Mouse (Mus musculus) gastrocnemius, postnatal 10 days (tissue): ENCODE measurements around the gene Kcnh1. TPM values are rescaled to one million over a fixed set of nuclear protein-coding genes. Genes with fewer than 3 reads are reported as not detected.
A peak's percentile ranks its signal among the peaks of the same experiment; 100 is the strongest.

Source experiments
- DNase-seq: peaks from one replicate; pipeline ENCODE4 v3.0.0; 2021; ENCODE audit warnings: mixed read lengths
- long read RNA-seq, 2 experiments: library from polyadenylated mRNA; stranded (forward); transcript quantifications; one replicate each; pipeline ENCODE4 v2.0.0; 2021
- total RNA-seq, 2 experiments: library from RNA; stranded (reverse); gene quantifications; 2 replicates each; pipeline ENCODE4 v1.2.3; 2021

Kcnh1 gene
- total RNA-seq, result under 1 TPM; 0.11 to 0.14 TPM
- long read RNA-seq, experiment 1, result 0 reads
- long read RNA-seq, experiment 2, result 0 reads

GRCm38 (mm10) chr1:192190508-192191321, at the start of gene Kcnh1:
Gene Kcnh1, plus strand, starts transcription at chr1:192190774.
- peak; percentile 90 for DNase-seq

- DNase-seq, result no peak
Measured at GRCm38 (mm10) chr1:192151179-192151578, 39.4 kb upstream of the Kcnh1 start.

- no peak for DNase-seq
Measured at GRCm38 (mm10) chr1:192171477-192171876, 19.1 kb upstream of the Kcnh1 start.

- no peak for DNase-seq
Measured at GRCm38 (mm10) chr1:192179877-192180276, 10.7 kb upstream of the Kcnh1 start.

GRCm38 (mm10) chr1:192181696-192182257, 8.8 kb upstream of the Kcnh1 start:
- no peak for DNase-seq

- DNase-seq, result no peak
Measured at GRCm38 (mm10) chr1:192189056-192189455, 1.5 kb upstream of the Kcnh1 start.

GRCm38 (mm10) chr1:192189771-192190170, 803 bp upstream of the Kcnh1 start:
- no peak for DNase-seq

- no peak for DNase-seq
Measured at GRCm38 (mm10) chr1:192191322-192191639, 707 bp downstream of the Kcnh1 start.

GRCm38 (mm10) chr1:192191859-192192258, 1.3 kb downstream of the Kcnh1 start:
- no peak for DNase-seq

GRCm38 (mm10) chr1:192192710-192193109, 2.1 kb downstream of the Kcnh1 start:
- no peak for DNase-seq

GRCm38 (mm10) chr1:192193656-192194055, 3.1 kb downstream of the Kcnh1 start:
- DNase-seq, result no peak

GRCm38 (mm10) chr1:192197495-192197894, 6.9 kb downstream of the Kcnh1 start:
- DNase-seq, result no peak

GRCm38 (mm10) chr1:192202936-192203335, 12.4 kb downstream of the Kcnh1 start:
- no peak for DNase-seq

GRCm38 (mm10) chr1:192207956-192208355, 17.4 kb downstream of the Kcnh1 start:
- DNase-seq, result no peak

GRCm38 (mm10) chr1:192212448-192212847, 21.9 kb downstream of the Kcnh1 start:
- no peak for DNase-seq

- no peak for DNase-seq
Measured at GRCm38 (mm10) chr1:192214666-192215065, 24.1 kb downstream of the Kcnh1 start.

- no peak for DNase-seq
Measured at GRCm38 (mm10) chr1:192220156-192220555, 29.6 kb downstream of the Kcnh1 start.

GRCm38 (mm10) chr1:192224161-192224560, 33.6 kb downstream of the Kcnh1 start:
- DNase-seq, result no peak

GRCm38 (mm10) chr1:192232696-192233095, 42.1 kb downstream of the Kcnh1 start:
- DNase-seq, result no peak

GRCm38 (mm10) chr1:192246836-192247235, 56.3 kb downstream of the Kcnh1 start:
- no peak for DNase-seq

GRCm38 (mm10) chr1:192259146-192259545, 68.6 kb downstream of the Kcnh1 start:
- DNase-seq, result no peak

GRCm38 (mm10) chr1:192259616-192260015, 69.0 kb downstream of the Kcnh1 start:
- no peak for DNase-seq

GRCm38 (mm10) chr1:192265704-192266103, 75.1 kb downstream of the Kcnh1 start:
- DNase-seq, result no peak

- DNase-seq, result no peak
Measured at GRCm38 (mm10) chr1:192266956-192267355, 76.4 kb downstream of the Kcnh1 start.
